24 mouse cellular contexts compared by ENCODE assay signal in the genomic region with DNA sequence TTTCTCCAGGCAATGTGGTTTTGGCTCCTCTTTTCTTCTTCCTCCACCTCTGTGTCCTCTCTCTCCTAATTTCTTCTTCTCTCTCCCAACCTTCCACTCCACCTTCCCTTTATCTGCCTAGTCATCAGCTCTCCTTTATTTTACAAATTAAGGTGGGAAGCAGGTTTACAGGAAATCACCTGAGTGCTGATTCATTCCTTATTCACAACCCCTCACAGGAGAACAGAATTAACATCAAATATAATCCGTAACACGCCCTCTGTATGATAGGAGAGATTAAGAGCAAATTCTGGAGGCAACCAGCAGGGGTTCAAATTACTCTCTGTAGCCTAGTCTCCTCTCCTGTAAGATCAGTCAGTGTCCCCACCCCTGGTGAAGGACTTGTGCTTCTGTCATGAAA. TPM values are rescaled to one million over a fixed set of nuclear protein-coding genes. Genes with fewer than 3 reads are reported as not detected.
DNase-seq lines count a peak whose midpoint lies in the region; TF ChIP-seq lines count a peak whose summit lies in the region.
"Had no signal": no experiment of that assay in that cellular context is flagged by ENCODE, and none has a peak within 500 bp of the region (broad histone marks: within the 10 kb centered on the region; RNA-seq: fewer than 3 reads in every experiment).

No protein-coding gene starts in this region.

- in situ Hi-C loops in ES-E14 (cut with MboI; ENCODE audit: low sequenced_read_pairs in 2 of 2, unreplicated experiment in 2 of 2), result no loop called here

- TF ChIP-seq POLR2A in bone marrow macrophage, adult 2 months (IDR thresholded peaks at IDR 0.05; ENCODE audit: borderline replicate concordance, low read depth, low read length), result no peak

- peak overlapping the region; percentile 89 for H3K27ac ChIP-seq in layer of hippocampus, adult 2 months
- H3K27ac ChIP-seq in ES-E14 (ENCODE audit: insufficient read depth, low read depth, low read length, poor library complexity, severe bottlenecking), result peak overlapping the region; percentile 26
- H3K27ac ChIP-seq in bone marrow macrophage, adult 2 months (ENCODE audit: insufficient read depth, low read depth, low read length), result peak overlapping the region; percentile 81
- H3K27ac ChIP-seq: embryonic facial prominence, embryonic 12.5 days; forebrain, embryonic 15.5 days; heart, embryonic 10.5 days; hindbrain, embryonic 13.5 days; hindbrain, postnatal 0 days had no signal

- TF ChIP-seq CTCF in layer of hippocampus, adult 2 months (conservative IDR thresholded peaks at IDR 0.05), result no peak
- no peak for TF ChIP-seq CTCF in bone marrow macrophage, adult 2 months (IDR thresholded peaks at IDR 0.05; ENCODE audit: low read depth, low read length)

- DNase-seq in layer of hippocampus, adult 2 months (ENCODE audit: low spot score in 2 of 2), result no peak
- no peak for DNase-seq in layer of hippocampus, adult 8-10 months (ENCODE audit: low spot score in 2 of 2)
- no peak for DNase-seq in ES-E14 (ENCODE audit: low read depth, low spot score)
- no peak for DNase-seq in cerebellum, adult 11-12 months
- DNase-seq in kidney, postnatal 10 days, result no peak
- DNase-seq: adrenal gland, postnatal 10 days; cerebellum, adult 2 months; cerebellum, postnatal 10 days; gastrocnemius, postnatal 36 days; heart, adult 18-20 months; heart, postnatal 10 days; kidney, adult 11 months had no signal

- no peak overlapping the region for H3K9ac ChIP-seq in ES-E14 (ENCODE audit: insufficient read depth, low read depth, low read length, poor library complexity, severe bottlenecking)
- H3K9ac ChIP-seq: embryonic facial prominence, embryonic 12.5 days; forebrain, embryonic 15.5 days; hindbrain, embryonic 13.5 days had no signal

- no peaks in the 10 kb centered on the region for H3K36me3 ChIP-seq in ES-E14 (ENCODE audit: control insufficient read depth, insufficient read depth, low read length, poor library complexity, severe bottlenecking)
- H3K36me3 ChIP-seq: embryonic facial prominence, embryonic 12.5 days; forebrain, embryonic 15.5 days; heart, embryonic 10.5 days; hindbrain, embryonic 13.5 days had no signal

- H3K9me3 ChIP-seq in ES-E14 (ENCODE audit: control insufficient read depth, insufficient read depth, low read depth, low read length), result no peaks in the 10 kb centered on the region
- H3K9me3 ChIP-seq: embryonic facial prominence, embryonic 12.5 days; forebrain, embryonic 15.5 days; heart, embryonic 10.5 days; hindbrain, embryonic 13.5 days had no signal

- H3K4me1 ChIP-seq in ES-E14 (ENCODE audit: control insufficient read depth in 2 of 2, insufficient read depth in 2 of 2, low read length in 2 of 2, poor library complexity in 1 of 2), result peaks cover 2 to 11% of the 10 kb centered on the region in 2 experiments; a peak in 1 of 4 replicates
- H3K4me1 ChIP-seq in bone marrow macrophage, adult 2 months (ENCODE audit: control insufficient read depth, insufficient read depth, low read length), result peaks cover 77% of the 10 kb centered on the region
- H3K4me1 ChIP-seq: embryonic facial prominence, embryonic 12.5 days had no signal

- H3K4me3 ChIP-seq in layer of hippocampus, adult 2 months, result no peak overlapping the region
- H3K4me3 ChIP-seq in ES-E14 (ENCODE audit: insufficient read depth in 1 of 2, low read depth in 1 of 2, low read length in 2 of 2, poor library complexity in 1 of 2, severe bottlenecking in 1 of 2), result no peak overlapping the region
- H3K4me3 ChIP-seq in bone marrow macrophage, adult 2 months (ENCODE audit: insufficient read depth, low read length), result no peak overlapping the region
- H3K4me3 ChIP-seq: embryonic facial prominence, embryonic 12.5 days; forebrain, embryonic 15.5 days; heart, embryonic 10.5 days; hindbrain, embryonic 13.5 days had no signal

TF ChIP-seq in ES-E14, 5 proteins besides CTCF, POLR2A, EP300 and RAD21:
- no peak for TF ChIP-seq HCFC1 (IDR thresholded peaks at IDR 0.05; ENCODE audit: borderline replicate concordance, insufficient read depth, low read length)
- no peak for TF ChIP-seq ZNF384 (IDR thresholded peaks at IDR 0.05; ENCODE audit: low read depth, low read length)
- peak; percentile 63 for TF ChIP-seq MAFK (IDR thresholded peaks at IDR 0.05; ENCODE audit: insufficient read depth, low read depth, low read length)

RNA-seq across cellular contexts. Expression of a gene that starts 14.0 kb away (rescaled TPM):
- 1 to 10 TPM; 2.9 to 3.6 TPM for total RNA-seq in layer of hippocampus, adult 2 months (2021)
- total RNA-seq in layer of hippocampus, adult 8-10 months (2022), result 10 to 100 TPM in 2 of 4 experiments, 1 to 10 TPM in 2; 3.5 to 67.0 (median 21.0) TPM
- 0.63 and 0.89 TPM in 2 replicates for total RNA-seq in ES-E14 (2012; rRNA removed)
- polyA plus RNA-seq in bone marrow macrophage, adult 2 months (2012; ENCODE audit: insufficient read depth, insufficient read length, missing spikeins), result 3,378 and 3,910 TPM in 2 replicates
- total RNA-seq: hematopoietic stem cell, adult 5-6 weeks had no signal

RNA-seq across cellular contexts. Expression of a gene that starts 35.7 kb away (rescaled TPM):
- not detected for total RNA-seq in layer of hippocampus, adult 2 months (2021)
- total RNA-seq in layer of hippocampus, adult 8-10 months (2022), result not detected
- total RNA-seq in ES-E14 (2012; rRNA removed), result not detected in 2 replicates
- polyA plus RNA-seq in bone marrow macrophage, adult 2 months (2012; ENCODE audit: insufficient read depth, insufficient read length, missing spikeins), result not detected in 2 replicates
- total RNA-seq: adrenal gland, postnatal 10 days; common myeloid progenitor, adult 5-6 weeks; gastrocnemius, adult 8-10 months; gastrocnemius, postnatal 36 days; heart, adult 18-20 months; heart, postnatal 10 days; hematopoietic stem cell, adult 5-6 weeks; hindbrain, postnatal 0 days had no signal
- polyA plus RNA-seq: cerebellum, adult 2 months; embryonic facial prominence, embryonic 12.5 days; forebrain, embryonic 15.5 days; heart, embryonic 10.5 days; heart, embryonic 14.5 days; hindbrain, embryonic 13.5 days; hindbrain, postnatal 0 days; intestine, embryonic 14.5 days; Patski had no signal

RNA-seq across cellular contexts. Expression of a gene that starts 47.6 kb away (rescaled TPM):
- not detected for total RNA-seq in layer of hippocampus, adult 2 months (2021)
- total RNA-seq in layer of hippocampus, adult 8-10 months (2022), result not detected
- total RNA-seq in ES-E14 (2012; rRNA removed), result 0.13 TPM in 1 of 2 replicates, not detected in the other
- polyA plus RNA-seq in bone marrow macrophage, adult 2 months (2012; ENCODE audit: insufficient read depth, insufficient read length, missing spikeins), result not detected in 2 replicates
- total RNA-seq: adrenal gland, postnatal 10 days; common myeloid progenitor, adult 5-6 weeks; gastrocnemius, adult 8-10 months; gastrocnemius, postnatal 36 days; heart, adult 18-20 months; heart, postnatal 10 days; hematopoietic stem cell, adult 5-6 weeks; hindbrain, postnatal 0 days had no signal
- polyA plus RNA-seq: cerebellum, adult 2 months; embryonic facial prominence, embryonic 12.5 days; forebrain, embryonic 15.5 days; heart, embryonic 10.5 days; heart, embryonic 14.5 days; hindbrain, embryonic 13.5 days; hindbrain, postnatal 0 days; intestine, embryonic 14.5 days; Patski had no signal

RNA-seq across cellular contexts. Expression of a gene that starts 51.2 kb away (rescaled TPM):
- total RNA-seq in layer of hippocampus, adult 2 months (2021), result 10 to 100 TPM; 25.4 to 27.8 TPM
- 10 to 100 TPM; 24.3 to 30.0 (median 27.4) TPM for total RNA-seq in layer of hippocampus, adult 8-10 months (2022)
- total RNA-seq in ES-E14 (2012; rRNA removed), result 27.3 and 28.8 TPM in 2 replicates
- polyA plus RNA-seq in bone marrow macrophage, adult 2 months (2012; ENCODE audit: insufficient read depth, insufficient read length, missing spikeins), result 27.5 and 33.2 TPM in 2 replicates

Comparison
In these comparisons a context has a peak if more than half of its experiments do, and no peak if none do; other contexts are left out.
1. H3K27ac ChIP-seq: peak in every context shown above with its lines; median percentile 89 in layer of hippocampus, adult 2 months; 81 in bone marrow macrophage, adult 2 months; 26 in ES-E14.